Comparison of ENCODE assay signal across 11 mouse cellular contexts in the genomic region with DNA sequence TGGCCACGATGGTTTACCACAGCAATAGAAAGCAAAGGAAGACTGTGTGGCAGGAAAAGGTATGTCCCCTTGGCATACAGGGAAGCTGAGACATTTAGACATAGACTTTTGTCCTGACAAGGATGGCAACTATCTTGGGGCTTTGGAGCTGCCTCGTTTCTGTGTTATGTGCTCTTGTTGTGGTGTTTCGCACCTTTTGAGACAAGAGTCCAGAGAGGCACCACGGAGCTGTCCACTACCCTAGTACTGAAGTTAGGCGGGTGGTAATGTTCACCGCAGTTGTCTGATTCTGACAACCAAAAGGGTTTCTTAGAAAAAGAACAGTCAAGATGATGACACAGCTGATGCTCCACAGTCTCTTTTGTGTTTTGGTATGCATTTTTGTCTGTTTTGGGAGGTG.
A peak's percentile ranks its signal among the peaks of the same experiment; 100 is the strongest.
DNase-seq lines count a peak whose midpoint lies in the region; ATAC-seq and TF ChIP-seq lines count a peak whose summit lies in the region.
"Had no signal": no experiment of that assay in that cellular context is flagged by ENCODE, and none has a peak within 500 bp of the region (broad histone marks: within the 10 kb centered on the region; RNA-seq: fewer than 3 reads in every experiment).

No protein-coding gene starts in this region.

- H3K36me3 ChIP-seq in lung, embryonic 14.5 days (ENCODE audit: insufficient read depth): no peaks in the 10 kb centered on the region
- no peaks in the 10 kb centered on the region for H3K36me3 ChIP-seq in limb, embryonic 14.5 days (ENCODE audit: control insufficient read depth, insufficient read depth, low read length)
- H3K36me3 ChIP-seq: kidney, embryonic 15.5 days had no signal

- intact Hi-C loops in gastrocnemius, postnatal 36 days (cut with DNase I): no loop called here

- TF ChIP-seq POLR2A in limb, embryonic 14.5 days (IDR thresholded peaks at IDR 0.05; ENCODE audit: borderline replicate concordance, extremely low read depth, insufficient read depth, insufficient read length): no peak

- peak; percentile 6 for DNase-seq in gastrocnemius, postnatal 10 days
- DNase-seq in gastrocnemius, postnatal 36 days: no peak
- DNase-seq in lung, embryonic 14.5 days: peak; percentile 77
- no peak for DNase-seq in lung, postnatal 25 days (ENCODE audit: low spot score)
- DNase-seq in NIH3T3 (ENCODE audit: low read depth): peak; percentile 25
- peak; percentile 52 for DNase-seq in limb, embryonic 14.5 days (ENCODE audit: low spot score)
- no peak for DNase-seq in cerebellum, postnatal 25 days
- DNase-seq in layer of hippocampus, postnatal 25 days (ENCODE audit: extremely low spot score in 1 of 2, low spot score in 1 of 2): no peak

- no peak for TF ChIP-seq CTCF in lung, embryonic 14.5 days (IDR thresholded peaks at IDR 0.05; ENCODE audit: low read depth)

- no peaks in the 10 kb centered on the region for H3K4me1 ChIP-seq in lung, embryonic 14.5 days (ENCODE audit: insufficient read depth)
- no peaks in the 10 kb centered on the region for H3K4me1 ChIP-seq in limb, embryonic 14.5 days (ENCODE audit: control insufficient read depth, insufficient read depth, low read length)
- H3K4me1 ChIP-seq: kidney, embryonic 15.5 days had no signal

- no peak overlapping the region for H3K27ac ChIP-seq in lung, embryonic 14.5 days (ENCODE audit: low read depth)
- no peak overlapping the region for H3K27ac ChIP-seq in limb, embryonic 14.5 days (replicated peaks; ENCODE audit: low read depth, low read length)
- H3K27ac ChIP-seq: kidney, embryonic 15.5 days; left cerebral cortex, adult 2 months had no signal

- no peaks in the 10 kb centered on the region for H3K9me3 ChIP-seq in lung, embryonic 14.5 days (ENCODE audit: low read depth, low read length)
- H3K9me3 ChIP-seq in limb, embryonic 14.5 days (ENCODE audit: control insufficient read depth, low read length): no peaks in the 10 kb centered on the region
- H3K9me3 ChIP-seq: kidney, embryonic 15.5 days had no signal

- no peak overlapping the region for H3K4me3 ChIP-seq in lung, embryonic 14.5 days (ENCODE audit: low read depth, low read length)
- no peak overlapping the region for H3K4me3 ChIP-seq in limb, embryonic 14.5 days (replicated peaks; ENCODE audit: low read length)
- H3K4me3 ChIP-seq: kidney, embryonic 15.5 days; left cerebral cortex, adult 2 months had no signal

- ATAC-seq in lung, embryonic 14.5 days (ENCODE audit: insufficient read depth): no peak
- no peak for ATAC-seq in limb, embryonic 14.5 days (ENCODE audit: low FRiP score, low read depth)
- ATAC-seq: midbrain, embryonic 16.5 days had no signal

- no peaks in the 10 kb centered on the region for H3K27me3 ChIP-seq in lung, embryonic 14.5 days (ENCODE audit: insufficient read depth, low read length)
- H3K27me3 ChIP-seq in limb, embryonic 14.5 days (ENCODE audit: control insufficient read depth, insufficient read depth, low read length): no peaks in the 10 kb centered on the region
- H3K27me3 ChIP-seq: kidney, embryonic 15.5 days had no signal

- H3K9ac ChIP-seq in lung, embryonic 14.5 days: no peak overlapping the region
- no peak overlapping the region for H3K9ac ChIP-seq in limb, embryonic 14.5 days (ENCODE audit: low read depth, low read length, severe bottlenecking)
- H3K9ac ChIP-seq: kidney, embryonic 15.5 days had no signal

- WGBS in lung, embryonic 14.5 days: 44% methylated on average over 6 of the region's 6 CpGs
- 46% methylated on average over 6 of the region's 6 CpGs for WGBS in limb, embryonic 14.5 days

- no peak overlapping the region for H3K4me2 ChIP-seq in lung, embryonic 14.5 days
- H3K4me2 ChIP-seq in limb, embryonic 14.5 days (replicated peaks; ENCODE audit: low read depth, low read length, severe bottlenecking): no peak overlapping the region
- H3K4me2 ChIP-seq: kidney, embryonic 15.5 days had no signal

Comparison
In these comparisons a context has a peak if more than half of its experiments do, and no peak if none do; other contexts are left out.
1. DNase-seq: peak in gastrocnemius, postnatal 10 days (single experiment), lung, embryonic 14.5 days (single experiment), NIH3T3 (single experiment) and limb, embryonic 14.5 days (single experiment); none in gastrocnemius, postnatal 36 days (0 of 2), lung, postnatal 25 days (single experiment), cerebellum, postnatal 25 days (0 of 2) and layer of hippocampus, postnatal 25 days (0 of 2).